19 mouse cellular contexts compared by ENCODE assay signal in the genomic region with DNA sequence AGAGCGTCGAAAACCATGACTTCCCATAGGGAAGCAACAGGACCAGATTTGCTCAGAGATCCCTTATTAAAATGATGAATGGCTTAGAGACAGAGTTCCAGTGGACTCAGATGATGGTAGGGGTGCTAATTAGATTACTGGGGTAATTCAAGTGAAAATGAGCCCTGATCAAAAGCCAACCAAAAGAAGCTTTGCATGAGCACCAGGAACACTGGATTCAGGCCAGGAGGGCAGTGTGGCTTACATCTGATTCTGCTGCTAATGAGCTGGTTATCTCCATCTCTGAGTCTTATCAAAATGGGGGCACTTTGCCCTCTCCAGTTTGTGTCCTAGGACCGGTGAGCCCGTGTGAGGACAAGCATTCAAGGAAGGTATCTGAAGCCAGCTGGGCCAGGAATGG.
"Had no signal": no experiment of that assay in that cellular context is flagged by ENCODE, and none has a peak within 500 bp of the region (broad histone marks: within the 10 kb centered on the region; RNA-seq: fewer than 3 reads in every experiment).

No protein-coding gene starts in this region.

- H3K27ac ChIP-seq: left cerebral cortex, adult 2 months; limb, embryonic 10.5 days; limb, embryonic 13.5 days; liver, embryonic 12.5 days; liver, embryonic 15.5 days; lung, embryonic 15.5 days; midbrain, embryonic 10.5 days had no signal

- H3K4me2 ChIP-seq: limb, embryonic 13.5 days; liver, embryonic 12.5 days; liver, embryonic 15.5 days; lung, embryonic 15.5 days had no signal

- H3K4me1 ChIP-seq: limb, embryonic 10.5 days; limb, embryonic 13.5 days; liver, embryonic 12.5 days; liver, embryonic 15.5 days; lung, embryonic 15.5 days had no signal

- ATAC-seq: intestine, postnatal 0 days; liver, embryonic 12.5 days; midbrain, embryonic 16.5 days had no signal

- H3K4me3 ChIP-seq: left cerebral cortex, adult 2 months; limb, embryonic 10.5 days; limb, embryonic 13.5 days; liver, embryonic 12.5 days; liver, embryonic 15.5 days; lung, embryonic 15.5 days; megakaryocyte, embryonic 14.5 days; midbrain, embryonic 10.5 days had no signal

- H3K9ac ChIP-seq: limb, embryonic 13.5 days; liver, embryonic 12.5 days; liver, embryonic 15.5 days; lung, embryonic 15.5 days had no signal

- DNase-seq: kidney, adult 2 months; kidney, postnatal 10 days; kidney, postnatal 36 days; layer of hippocampus, postnatal 36 days; liver; lung, adult 18-20 months; lung, postnatal 10 days; lung, postnatal 36 days; thymus, postnatal 25 days had no signal

- H3K9me3 ChIP-seq: limb, embryonic 10.5 days; limb, embryonic 13.5 days; liver, embryonic 12.5 days; liver, embryonic 15.5 days; lung, embryonic 15.5 days had no signal

- H3K36me3 ChIP-seq: limb, embryonic 10.5 days; limb, embryonic 13.5 days; liver, embryonic 12.5 days; liver, embryonic 15.5 days; lung, embryonic 15.5 days had no signal

- H3K27me3 ChIP-seq: limb, embryonic 13.5 days; liver, embryonic 12.5 days; liver, embryonic 15.5 days; lung, embryonic 15.5 days; megakaryocyte, embryonic 14.5 days had no signal
